Mouse (Mus musculus) erythroblast, embryonic 14.5 days (primary cell): Measurements from ENCODE around the gene Nup205.

Experiments used
- GATA1 ChIP-seq: IDR thresholded peaks from 2 replicates; pipeline ENCODE4 v1.6.1; 2012; ENCODE audit warnings: low read length, inconsistent platforms, mixed read lengths
- TAL1 ChIP-seq: IDR thresholded peaks from 3 replicates; pipeline ENCODE4 v1.6.1; 2012; ENCODE audit warnings: low read length, inconsistent platforms, mixed read lengths

- no peak for TF ChIP-seq TAL1
- no peak for TF ChIP-seq GATA1
These were observed 94.1 kb downstream of the Nup205 start for GRCm38 (mm10) chr6:35271094-35271855.
